Mouse (Mus musculus) urinary bladder, postnatal 25 days (tissue): Measurements from ENCODE around the gene Wdr91.

ENCODE experiments used
- DNase-seq: peaks from one replicate; pipeline ENCODE4 v3.0.0; 2022; ENCODE audit warnings: low spot score

Wdr91 gene

GRCm38 (mm10) chr6:34910371-34911219, at the start of gene Wdr91:
Gene Wdr91 (minus strand): TSS chr6:34910876.
- peak; percentile 95 for DNase-seq

- no peak for DNase-seq
Measured at GRCm38 (mm10) chr6:34959131-34959530, 48.5 kb upstream of the Wdr91 start.

DNA sequence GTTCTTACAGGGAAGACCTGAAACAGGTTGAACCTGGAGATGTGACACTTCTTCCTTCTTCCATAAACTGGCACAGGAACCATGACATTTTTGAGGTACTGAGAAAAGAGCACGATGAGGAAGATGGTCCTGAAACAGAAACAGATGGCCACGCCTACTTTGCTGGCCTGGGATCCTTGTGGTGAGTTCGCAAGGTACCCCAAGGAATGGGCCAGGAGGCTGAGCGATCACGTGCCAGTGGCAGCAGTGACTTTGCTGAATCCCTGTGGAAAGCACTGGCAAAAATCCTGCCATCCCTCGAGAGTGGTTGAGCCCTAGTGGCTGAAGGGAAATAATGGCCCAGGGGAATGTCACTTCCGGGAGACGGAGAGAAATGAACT, 45.2 kb upstream of the Wdr91 start:
- no peak for DNase-seq

DNA sequence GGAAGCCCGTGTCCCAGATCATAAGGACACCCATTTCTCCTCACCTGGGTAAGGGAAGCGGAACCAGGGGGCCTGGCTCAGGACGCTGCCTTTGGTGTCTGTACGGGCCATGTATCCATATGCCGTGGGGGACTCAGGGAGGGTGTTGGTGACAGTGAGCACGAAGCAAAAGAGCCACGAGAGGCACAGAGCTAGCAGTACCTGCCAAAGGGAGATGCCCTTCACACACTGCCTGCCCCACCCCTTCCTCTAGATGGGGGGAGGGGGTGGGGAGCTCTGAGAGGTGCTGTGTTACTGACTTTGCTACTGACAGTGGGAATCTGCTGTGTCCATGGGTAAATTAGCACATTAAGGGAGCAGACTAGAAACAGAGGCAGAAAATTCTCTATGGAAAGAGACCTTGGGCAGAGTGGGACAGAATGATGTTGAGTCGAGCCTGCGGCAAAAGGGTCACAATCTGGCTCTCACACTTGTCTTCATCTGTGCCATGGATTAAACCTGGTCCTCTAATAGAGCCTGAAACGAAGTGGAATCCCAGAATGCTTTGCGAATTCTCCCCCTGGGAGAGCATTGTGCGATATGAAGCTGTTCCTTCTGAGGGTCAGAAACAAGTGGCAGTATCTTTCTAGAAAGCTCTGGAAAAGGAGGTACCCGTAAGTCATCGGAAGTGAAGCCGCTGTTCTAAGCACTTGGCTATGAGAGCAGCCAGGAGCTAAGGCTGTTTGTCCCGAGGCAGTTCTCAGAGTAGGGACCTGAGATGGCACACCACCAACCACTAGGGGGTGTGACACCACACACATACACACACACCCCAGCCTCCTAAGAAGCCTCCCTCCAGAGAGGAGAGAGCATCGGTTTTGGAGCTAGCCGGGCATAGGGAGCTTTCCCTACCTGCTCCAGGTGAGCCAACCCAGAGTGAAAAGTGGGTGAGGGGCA, 44.5 kb upstream of the Wdr91 start:
- DNase-seq, result no peak

DNA sequence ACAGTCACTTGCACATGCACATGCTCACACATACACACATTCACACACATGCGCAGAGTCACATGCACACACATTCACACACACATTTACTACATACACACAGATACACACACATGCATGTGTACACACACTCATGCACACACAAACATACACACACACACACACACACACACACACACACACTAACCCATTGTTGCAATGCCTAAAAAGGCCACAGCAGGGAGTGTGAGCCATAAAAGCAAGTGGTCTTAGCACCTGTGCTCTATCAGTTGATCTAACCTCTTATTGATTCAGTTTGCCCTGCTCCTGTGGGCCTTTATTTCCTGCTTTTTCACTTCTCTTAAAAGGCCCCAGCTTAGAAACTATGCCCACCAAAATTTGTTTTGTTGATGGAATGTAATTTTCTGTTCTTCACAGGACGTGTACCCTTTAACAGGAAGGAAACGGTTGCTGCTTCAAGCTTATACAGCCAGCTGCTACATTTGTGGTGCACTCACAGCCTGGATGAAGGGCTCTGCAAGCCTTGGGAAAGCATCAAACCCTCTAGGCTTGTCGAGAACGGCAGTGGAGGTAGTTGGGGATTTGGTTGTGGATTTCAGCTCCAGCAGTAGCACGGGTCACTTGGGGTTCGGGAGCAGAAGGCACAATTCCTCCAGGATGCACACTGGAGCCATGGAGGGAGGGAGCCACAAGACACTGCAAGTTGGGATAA, 41.4 kb upstream of the Wdr91 start:
- DNase-seq, result no peak

- DNase-seq, result no peak
Measured at GRCm38 (mm10) chr6:34951518-34951917, 40.8 kb upstream of the Wdr91 start.

DNA sequence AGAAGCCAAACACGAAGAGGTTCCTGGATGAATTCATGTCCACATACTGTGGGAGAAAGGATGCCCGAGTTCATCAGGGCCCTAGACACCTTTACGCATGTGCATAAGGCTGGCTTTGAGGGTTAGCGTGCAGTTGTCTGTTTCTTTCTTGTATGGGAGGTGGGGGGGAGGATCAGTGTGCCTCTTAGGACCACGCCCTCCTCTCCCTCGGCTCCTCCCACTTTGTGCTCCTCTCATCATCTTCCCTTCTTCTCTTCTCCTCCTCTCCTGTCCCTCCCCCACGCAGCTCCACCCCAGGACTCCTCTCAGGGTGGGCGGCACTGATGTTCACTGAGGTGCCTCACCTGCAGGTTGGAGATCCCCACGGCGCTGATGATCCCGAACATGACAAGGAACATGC, 37.8 kb upstream of the Wdr91 start:
- DNase-seq, result no peak

GRCm38 (mm10) chr6:34946486-34947079, 35.9 kb upstream of the Wdr91 start:
- no peak for DNase-seq

GRCm38 (mm10) chr6:34943499-34943898, 32.8 kb upstream of the Wdr91 start:
- DNase-seq, result no peak

DNA sequence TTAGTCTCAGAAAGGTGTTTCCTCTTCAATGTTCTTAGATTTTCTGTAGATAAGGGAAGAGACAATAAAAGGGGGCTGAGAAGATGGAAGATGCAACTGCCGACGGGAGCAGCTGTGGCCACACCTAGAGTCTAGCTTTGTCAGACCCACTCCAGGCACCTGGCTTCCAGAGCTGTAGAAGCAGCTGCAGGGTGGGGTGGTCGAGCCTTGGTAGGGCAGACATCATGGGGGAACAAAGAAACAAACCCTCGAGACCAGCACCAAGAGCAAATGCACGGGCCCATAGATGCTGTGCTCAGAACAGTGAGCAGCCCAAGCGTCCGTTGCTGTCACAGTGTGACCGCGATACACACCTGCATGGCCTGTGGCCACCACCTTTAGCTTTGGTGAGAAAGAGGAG, 31.8 kb upstream of the Wdr91 start:
- no peak for DNase-seq

DNA sequence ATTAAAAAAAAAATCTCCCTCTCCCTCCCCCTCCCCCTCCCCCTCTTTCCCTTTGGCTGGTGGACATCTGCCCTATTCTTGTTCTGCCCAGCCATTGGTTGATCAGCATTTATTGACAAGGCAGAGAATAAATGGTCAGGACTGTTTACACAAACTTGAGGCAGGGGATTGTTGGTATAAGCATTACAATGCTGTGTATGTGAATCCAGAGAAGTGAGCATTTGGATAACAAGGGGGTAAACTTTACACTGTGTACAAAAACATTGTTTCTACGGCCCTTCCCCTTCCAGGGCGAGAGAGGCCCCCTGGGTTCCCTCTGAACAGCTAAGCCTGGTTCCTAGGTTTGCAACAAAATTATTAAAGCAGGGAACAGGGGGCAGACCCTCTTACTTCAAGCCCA, 30.8 kb upstream of the Wdr91 start:
- no peak for DNase-seq

- DNase-seq, result no peak
Measured at GRCm38 (mm10) chr6:34939451-34939850, 28.8 kb upstream of the Wdr91 start.

GRCm38 (mm10) chr6:34938929-34939325, 28.3 kb upstream of the Wdr91 start:
- no peak for DNase-seq

GRCm38 (mm10) chr6:34938280-34938928, 27.7 kb upstream of the Wdr91 start:
- no peak for DNase-seq

DNA sequence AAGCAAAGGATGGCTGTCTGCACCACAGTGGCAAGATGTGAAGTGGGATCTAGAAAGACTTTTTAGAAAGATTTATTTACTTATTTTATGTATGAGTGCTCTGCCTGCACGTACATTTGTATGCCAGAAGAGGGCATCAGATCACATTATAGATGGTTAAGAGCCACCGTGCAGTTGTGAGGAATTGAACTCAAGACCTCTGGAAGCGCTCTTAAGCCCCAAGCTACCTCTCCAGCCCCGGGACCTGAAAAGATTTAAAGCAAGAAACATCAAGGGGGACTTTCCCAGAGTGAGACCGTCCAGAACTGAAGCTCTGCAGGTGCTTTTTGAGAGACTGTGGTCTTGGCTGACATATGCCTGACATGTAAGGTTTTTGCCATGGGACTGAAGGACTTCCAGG, 26.1 kb upstream of the Wdr91 start:
- DNase-seq, result no peak

GRCm38 (mm10) chr6:34932633-34933032, 22.0 kb upstream of the Wdr91 start:
- DNase-seq, result no peak

DNA sequence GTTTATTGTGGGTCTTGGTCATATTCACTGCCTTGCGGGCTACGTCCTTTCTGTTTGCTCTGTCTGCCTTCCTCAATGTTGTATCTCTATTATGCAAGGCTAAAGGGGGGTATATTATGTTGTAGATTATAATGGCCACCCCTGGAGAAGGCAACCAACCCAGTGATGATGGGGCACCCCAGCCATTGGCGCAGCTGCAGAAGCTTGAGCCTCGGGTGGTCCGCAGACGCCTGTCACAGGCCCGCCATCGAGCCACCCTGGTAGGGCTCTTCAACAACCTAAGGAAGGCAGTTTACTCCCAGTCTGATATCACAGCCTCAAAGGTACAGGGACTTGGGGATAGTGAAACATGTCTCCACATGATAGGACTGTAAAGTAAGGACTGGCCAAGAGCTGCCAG, 16.9 kb upstream of the Wdr91 start:
- DNase-seq, result no peak

DNA sequence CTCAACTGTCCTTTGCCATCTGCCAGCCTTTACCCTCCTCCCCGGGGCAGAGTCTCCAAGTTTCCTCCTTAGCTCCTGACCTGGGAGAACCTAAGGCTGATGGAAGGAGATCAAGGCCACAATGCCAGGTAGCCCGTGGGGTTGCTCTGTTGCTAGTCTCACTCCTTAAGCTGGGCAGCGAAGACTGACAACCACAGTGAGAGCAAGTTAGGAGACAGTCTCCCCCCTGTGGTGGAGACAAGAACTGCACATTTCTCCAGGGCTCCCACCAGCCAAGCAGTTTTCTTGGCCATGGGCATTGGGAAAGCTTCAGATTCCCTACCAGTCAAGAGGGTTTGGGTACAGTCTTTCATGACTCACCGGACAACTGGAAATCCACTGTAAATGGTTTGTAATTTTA, 16.5 kb upstream of the Wdr91 start:
- peak; percentile 65 for DNase-seq

- DNase-seq, result no peak
Measured at GRCm38 (mm10) chr6:34921941-34922340, 11.3 kb upstream of the Wdr91 start.

DNA sequence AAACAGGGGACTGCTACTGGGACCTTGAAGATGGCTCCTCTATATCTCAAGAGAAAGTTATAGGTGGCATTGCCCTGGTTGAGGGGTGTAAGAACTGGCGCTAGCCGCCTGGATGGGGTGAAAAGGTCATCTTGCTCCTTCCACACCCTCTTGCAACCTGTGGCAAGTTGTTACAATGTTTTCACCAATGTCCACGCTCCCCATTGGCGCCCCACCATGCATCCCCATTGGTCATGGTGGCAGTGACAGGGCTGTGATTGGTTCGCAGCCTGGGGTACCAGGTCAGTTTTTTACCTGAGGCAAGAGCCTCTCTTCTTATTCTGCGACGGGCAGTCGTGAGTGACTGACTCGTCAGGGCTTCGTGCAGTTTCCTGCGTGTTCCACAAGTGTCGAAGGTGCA, 10.0 kb upstream of the Wdr91 start:
- no peak for DNase-seq

DNA sequence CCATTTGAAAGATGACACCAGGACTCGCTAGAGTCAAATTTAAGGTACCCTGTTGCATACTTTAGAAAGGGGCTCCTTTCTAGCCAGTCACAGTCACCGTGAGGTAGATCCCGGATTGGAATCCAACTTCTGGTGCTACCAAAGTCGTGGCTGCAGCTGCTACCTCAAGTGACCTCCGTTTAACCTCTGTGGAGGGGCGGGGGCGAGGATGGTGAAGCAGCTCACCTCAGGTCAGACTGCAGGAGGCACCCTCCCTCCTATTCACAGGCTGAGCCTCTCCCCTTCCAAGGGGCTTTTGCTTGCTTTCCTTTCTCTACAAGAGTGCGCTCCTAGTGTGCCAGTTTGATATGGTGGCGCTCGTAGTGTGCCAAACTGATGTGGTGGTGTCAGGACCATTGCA, 9.3 kb upstream of the Wdr91 start, which contains the start of gene Stra8:
TSS of gene Stra8 (plus strand) at position 208 of the 400 bp plus-strand sequence.
- DNase-seq, result no peak
